Comparison of ENCODE assay signal across 15 mouse cellular contexts in the genomic region with DNA sequence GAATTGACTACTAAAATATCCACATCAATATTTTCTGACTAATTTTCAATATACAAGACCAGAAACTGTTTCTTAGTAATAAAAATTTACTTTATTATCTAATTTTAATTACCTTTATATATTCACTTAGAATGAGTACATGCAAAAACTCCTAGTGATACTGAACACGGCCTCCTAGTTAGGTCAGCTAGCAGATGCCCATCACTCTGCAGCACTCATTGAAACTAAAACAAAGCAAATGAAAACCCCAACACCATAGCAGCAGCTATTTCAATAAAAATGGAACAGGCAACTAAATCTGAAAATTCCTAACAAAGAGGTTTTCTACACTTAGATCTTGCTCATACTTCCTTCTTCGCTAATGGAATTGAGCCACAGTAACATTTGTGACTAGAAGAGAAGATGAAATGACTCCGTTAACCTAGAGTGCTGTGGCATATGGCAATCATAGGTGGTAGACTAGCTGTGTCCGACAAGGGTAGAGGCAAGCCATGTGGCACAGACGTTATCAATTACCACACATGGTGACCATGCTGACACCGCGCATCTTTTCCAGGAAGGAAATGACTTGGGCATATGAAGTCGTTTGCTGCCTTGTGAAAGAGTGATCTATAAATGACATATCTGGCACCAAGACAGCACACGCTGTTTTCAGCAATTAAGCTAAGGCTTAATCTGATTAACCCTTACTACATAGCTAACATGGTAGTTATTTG. TPM values are rescaled to one million over a fixed set of nuclear protein-coding genes. Genes with fewer than 3 reads are reported as not detected.
DNase-seq lines count a peak whose midpoint lies in the region; ATAC-seq lines count a peak whose summit lies in the region.
"Had no signal": no experiment of that assay in that cellular context is flagged by ENCODE, and none has a peak within 500 bp of the region (broad histone marks: within the 10 kb centered on the region; RNA-seq: fewer than 3 reads in every experiment).

No protein-coding gene starts in this region.

- peak; percentile 39 for DNase-seq in embryo, embryonic 10 days (ENCODE audit: low spot score)
- DNase-seq in embryo, embryonic 9.5 days (ENCODE audit: extremely low spot score): no peak
- peak; percentile 59 for DNase-seq in MEL-GATA-1-ER (ENCODE audit: extremely low read depth, low read depth)
- no peak for DNase-seq in thymus, postnatal 4 days
- no peak for DNase-seq in adrenal gland, adult 18-20 months (ENCODE audit: low spot score in 2 of 2)
- DNase-seq in adrenal gland, adult 8-10 months: no peak
- DNase-seq: adrenal gland, postnatal 10 days; B cell, adult 2 months; kidney, adult 2 months; lung, adult 18-20 months; right cerebral cortex, postnatal 25 days; thymus, postnatal 14 days had no signal

- H3K27me3 ChIP-seq in megakaryocyte, embryonic 14.5 days (replicated peaks): no peaks in the 10 kb centered on the region
- H3K27me3 ChIP-seq: midbrain, embryonic 13.5 days had no signal

- peak; percentile 93 for ATAC-seq in erythroid progenitor cell, adult 5-6 weeks (replicated peaks; ENCODE audit: low FRiP score, poor library complexity, severe bottlenecking)
- ATAC-seq: midbrain, embryonic 13.5 days had no signal

- H3K4me1 ChIP-seq in megakaryocyte, embryonic 14.5 days: peaks cover 13% of the 10 kb centered on the region
- H3K4me1 ChIP-seq: midbrain, embryonic 13.5 days had no signal

- H3K4me3 ChIP-seq in megakaryocyte, embryonic 14.5 days (replicated peaks): peak overlapping the region; percentile 81
- H3K4me3 ChIP-seq: midbrain, embryonic 13.5 days had no signal

- H3K9me3 ChIP-seq in megakaryocyte, embryonic 14.5 days: peaks cover 4% of the 10 kb centered on the region; the same call in 1 of the 2 replicates
- H3K9me3 ChIP-seq: midbrain, embryonic 13.5 days had no signal

- no peaks in the 10 kb centered on the region for H3K36me3 ChIP-seq in megakaryocyte, embryonic 14.5 days (replicated peaks; ENCODE audit: low read length)
- H3K36me3 ChIP-seq: midbrain, embryonic 13.5 days had no signal

RNA-seq across cellular contexts. Expression of a gene that starts 9.2 kb away (rescaled TPM):
- total RNA-seq in erythroid progenitor cell, adult 5-6 weeks (2015; ENCODE audit: low replicate concordance): 2.5 and 3.4 TPM in 2 replicates
- 1.4 and 2.8 TPM in 2 replicates for total RNA-seq in erythroid progenitor cell, adult 5-6 weeks (2017; ENCODE audit: low replicate concordance)
- 0.32 TPM in 1 of 2 replicates, not detected in the other for polyA plus RNA-seq in megakaryocyte, embryonic 14.5 days (2012; ENCODE audit: insufficient read depth, low replicate concordance)
- total RNA-seq in adrenal gland, adult 18-20 months (2021): 10 to 100 TPM; 13.1 to 24.4 TPM
- total RNA-seq in adrenal gland, adult 8-10 months (2022): 10 to 100 TPM; 27.4 to 38.8 (median 34.3) TPM

RNA-seq across cellular contexts. Expression of a gene that starts 36.7 kb away (rescaled TPM):
- total RNA-seq in erythroid progenitor cell, adult 5-6 weeks (2015; ENCODE audit: low replicate concordance): 5.0 and 5.4 TPM in 2 replicates
- 13.2 and 14.8 TPM in 2 replicates for total RNA-seq in erythroid progenitor cell, adult 5-6 weeks (2017; ENCODE audit: low replicate concordance)
- polyA plus RNA-seq in megakaryocyte, embryonic 14.5 days (2012; ENCODE audit: insufficient read depth, low replicate concordance): 0.22 TPM in 1 of 2 replicates, not detected in the other
- total RNA-seq in adrenal gland, adult 18-20 months (2021): 1 to 10 TPM; 2.8 to 4.9 TPM
- 1 to 10 TPM; 1.4 to 2.3 (median 1.8) TPM for total RNA-seq in adrenal gland, adult 8-10 months (2022)

RNA-seq across cellular contexts. Expression of a gene that starts 36.8 kb away (rescaled TPM):
- 8.8 TPM in 1 of 2 replicates, not detected in the other for total RNA-seq in erythroid progenitor cell, adult 5-6 weeks (2015; ENCODE audit: low replicate concordance)
- total RNA-seq in erythroid progenitor cell, adult 5-6 weeks (2017; ENCODE audit: low replicate concordance): not detected in 2 replicates
- not detected in 2 replicates for polyA plus RNA-seq in megakaryocyte, embryonic 14.5 days (2012; ENCODE audit: insufficient read depth, low replicate concordance)
- total RNA-seq in adrenal gland, adult 18-20 months (2021): under 1 TPM; 0.07 to 0.26 TPM
- total RNA-seq in adrenal gland, adult 8-10 months (2022): 1 to 10 TPM in 2 of 4 experiments, under 1 TPM in 2; 0.06 to 2.2 (median 1.1) TPM

Comparison
In these comparisons a context has a peak if more than half of its experiments do, and no peak if none do; other contexts are left out.
1. DNase-seq: peak in embryo, embryonic 10 days (single experiment) and MEL-GATA-1-ER (single experiment); none in embryo, embryonic 9.5 days (single experiment), thymus, postnatal 4 days (single experiment), adrenal gland, adult 18-20 months (0 of 2) and adrenal gland, adult 8-10 months (single experiment).